Comparison of ENCODE assay signal across 23 mouse cellular contexts in genomic region chrX:101943743-101944142, GRCm38 (mm10).
A peak's percentile ranks its signal among the peaks of the same experiment; 100 is the strongest.
DNase-seq lines count a peak whose midpoint lies in the region; ATAC-seq and TF ChIP-seq lines count a peak whose summit lies in the region.
"Had no signal": no experiment of that assay in that cellular context is flagged by ENCODE, and none has a peak within 500 bp of the region (broad histone marks: within the 10 kb centered on the region; RNA-seq: fewer than 3 reads in every experiment).

No protein-coding gene starts in this region.

- no peak for TF ChIP-seq EP300 in heart, adult 2 months (IDR thresholded peaks at IDR 0.05; ENCODE audit: insufficient read depth, low read depth, low read length)

- TF ChIP-seq POLR2A in heart, adult 2 months (IDR thresholded peaks at IDR 0.05; ENCODE audit: insufficient read depth, low read depth, low read length): no peak

- no peak overlapping the region for H3K4me2 ChIP-seq in embryonic facial prominence, embryonic 12.5 days (replicated peaks)
- H3K4me2 ChIP-seq in heart, embryonic 15.5 days: no peak overlapping the region
- H3K4me2 ChIP-seq: forebrain, embryonic 15.5 days; hindbrain, embryonic 12.5 days; limb, embryonic 15.5 days; lung, embryonic 14.5 days; midbrain, embryonic 12.5 days had no signal

- peaks cover 20% of the 10 kb centered on the region; the same call in 1 of the 2 replicates for H3K4me1 ChIP-seq in embryonic facial prominence, embryonic 12.5 days
- H3K4me1 ChIP-seq in embryonic facial prominence, embryonic 10.5 days: peaks cover 51% of the 10 kb centered on the region
- peaks cover 21% of the 10 kb centered on the region for H3K4me1 ChIP-seq in heart, embryonic 15.5 days (replicated peaks)
- peaks cover 2% of the 10 kb centered on the region for H3K4me1 ChIP-seq in heart, adult 2 months (ENCODE audit: control insufficient read depth, insufficient read depth, low read length)
- peaks cover 52% of the 10 kb centered on the region for H3K4me1 ChIP-seq in limb, embryonic 10.5 days
- H3K4me1 ChIP-seq: forebrain, embryonic 15.5 days; hindbrain, embryonic 12.5 days; midbrain, embryonic 12.5 days had no signal

- 53% methylated on average over 2 of the region's 2 CpGs for WGBS in embryonic facial prominence, embryonic 12.5 days
- 77% methylated on average over 2 of the region's 2 CpGs for WGBS in embryonic facial prominence, embryonic 10.5 days
- 54% methylated on average over 2 of the region's 2 CpGs for WGBS in heart, embryonic 15.5 days
- WGBS in heart, adult 2 months: 51% methylated on average over 2 of the region's 2 CpGs
- 86% methylated on average over 2 of the region's 2 CpGs for WGBS in limb, embryonic 10.5 days

- H3K4me3 ChIP-seq in embryonic facial prominence, embryonic 12.5 days: no peak overlapping the region
- H3K4me3 ChIP-seq in embryonic facial prominence, embryonic 10.5 days: no peak overlapping the region
- H3K4me3 ChIP-seq in heart, embryonic 15.5 days: no peak overlapping the region
- no peak overlapping the region for H3K4me3 ChIP-seq in heart, adult 2 months
- H3K4me3 ChIP-seq in limb, embryonic 10.5 days: no peak overlapping the region
- H3K4me3 ChIP-seq: forebrain, embryonic 15.5 days; hindbrain, embryonic 12.5 days; limb, embryonic 15.5 days; midbrain, embryonic 12.5 days had no signal

- no peak for DNase-seq in embryonic facial prominence, embryonic 10.5 days (ENCODE audit: low spot score)
- DNase-seq in heart, adult 2 months: no peak
- peak; percentile 70 for DNase-seq in Muller cell, postnatal 12 days (ENCODE audit: inconsistent ontology term)
- DNase-seq in limb, embryonic 10.5 days (ENCODE audit: low spot score): no peak
- DNase-seq in frontal cortex, adult 2 months (ENCODE audit: extremely low spot score in 1 of 2, low spot score in 1 of 2): no peak
- DNase-seq: adrenal gland, adult 2 months; cerebellum, adult 18-20 months; cerebellum, postnatal 14 days; gastrocnemius, postnatal 14 days; heart, adult 18-20 months; kidney, adult 11 months; lung, embryonic 14.5 days; thymus, adult 2 months; thymus, postnatal 4 days had no signal

- no peaks in the 10 kb centered on the region for H3K36me3 ChIP-seq in embryonic facial prominence, embryonic 12.5 days
- H3K36me3 ChIP-seq in embryonic facial prominence, embryonic 10.5 days (replicated peaks): no peaks in the 10 kb centered on the region
- H3K36me3 ChIP-seq in heart, embryonic 15.5 days: no peaks in the 10 kb centered on the region
- no peaks in the 10 kb centered on the region for H3K36me3 ChIP-seq in heart, adult 2 months (ENCODE audit: control insufficient read depth, insufficient read depth, low read length)
- no peaks in the 10 kb centered on the region for H3K36me3 ChIP-seq in limb, embryonic 10.5 days
- H3K36me3 ChIP-seq: forebrain, embryonic 15.5 days; hindbrain, embryonic 12.5 days; limb, embryonic 15.5 days; midbrain, embryonic 12.5 days had no signal

- H3K9me3 ChIP-seq in embryonic facial prominence, embryonic 12.5 days: no peaks in the 10 kb centered on the region
- H3K9me3 ChIP-seq in embryonic facial prominence, embryonic 10.5 days: no peaks in the 10 kb centered on the region
- H3K9me3 ChIP-seq in heart, embryonic 15.5 days (replicated peaks): no peaks in the 10 kb centered on the region
- H3K9me3 ChIP-seq in limb, embryonic 10.5 days (replicated peaks): no peaks in the 10 kb centered on the region
- H3K9me3 ChIP-seq: forebrain, embryonic 15.5 days; hindbrain, embryonic 12.5 days; limb, embryonic 15.5 days; midbrain, embryonic 12.5 days had no signal

- H3K27me3 ChIP-seq in embryonic facial prominence, embryonic 12.5 days: peaks cover 10% of the 10 kb centered on the region
- H3K27me3 ChIP-seq in embryonic facial prominence, embryonic 10.5 days (replicated peaks; ENCODE audit: low read depth, poor library complexity, severe bottlenecking): peaks cover 97% of the 10 kb centered on the region
- H3K27me3 ChIP-seq in heart, embryonic 15.5 days: 0 out of 2 replicates have a peak, but pooled peaks cover 3% of the 10 kb centered on the region
- H3K27me3 ChIP-seq in heart, adult 2 months (ENCODE audit: control insufficient read depth, insufficient read depth, low read length): no peaks in the 10 kb centered on the region
- H3K27me3 ChIP-seq in limb, embryonic 10.5 days (ENCODE audit: low read depth, poor library complexity, severe bottlenecking): peaks cover 99% of the 10 kb centered on the region
- H3K27me3 ChIP-seq: forebrain, embryonic 15.5 days had no signal

- TF ChIP-seq CTCF in heart, adult 2 months (IDR thresholded peaks at IDR 0.05): no peak

- H3K27ac ChIP-seq in embryonic facial prominence, embryonic 12.5 days: 0 out of 2 replicates have a peak overlapping the region, but pooled peaks have one; percentile 60
- no peak overlapping the region for H3K27ac ChIP-seq in embryonic facial prominence, embryonic 10.5 days (replicated peaks)
- H3K27ac ChIP-seq in heart, embryonic 15.5 days: peak overlapping the region; percentile 77
- H3K27ac ChIP-seq in heart, adult 2 months: no peak overlapping the region
- H3K27ac ChIP-seq in limb, embryonic 10.5 days: peak overlapping the region; percentile 73
- H3K27ac ChIP-seq: forebrain, embryonic 15.5 days; hindbrain, embryonic 12.5 days; kidney, postnatal 0 days; liver, embryonic 14.5 days; midbrain, embryonic 12.5 days had no signal

- ATAC-seq in embryonic facial prominence, embryonic 12.5 days (ENCODE audit: insufficient number of reproducible peaks, insufficient read depth, low FRiP score, low TSS enrichment): no peak
- ATAC-seq in heart, embryonic 15.5 days (replicated peaks; ENCODE audit: insufficient number of reproducible peaks, insufficient read depth, low FRiP score, low read depth): no peak
- no peak for ATAC-seq in monocyte, adult 5-6 weeks (replicated peaks; ENCODE audit: insufficient number of reproducible peaks, low FRiP score, low TSS enrichment, poor library complexity, severe bottlenecking)
- ATAC-seq: forebrain, embryonic 15.5 days had no signal

- H3K79me2 ChIP-seq in heart, adult 2 months (replicated peaks; ENCODE audit: control insufficient read depth, insufficient read depth, low read length): no peaks in the 10 kb centered on the region

- no peak overlapping the region for H3K9ac ChIP-seq in embryonic facial prominence, embryonic 12.5 days
- H3K9ac ChIP-seq in heart, embryonic 15.5 days: no peak overlapping the region
- H3K9ac ChIP-seq in heart, adult 2 months (ENCODE audit: low read depth, low read length): no peak overlapping the region
- H3K9ac ChIP-seq: forebrain, embryonic 15.5 days; hindbrain, embryonic 12.5 days; limb, embryonic 15.5 days; liver, embryonic 14.5 days; lung, embryonic 14.5 days; midbrain, embryonic 12.5 days had no signal

- intact Hi-C loops in heart, adult 2 months (cut with DNase I): loop anchor here (2.0 to 5.0 kb wide), 2 partner anchors 137 to 151 kb away; partner anchors contain the start of genes 8030474K03Rik and Gm4779

Comparison
In these comparisons a context has a peak if more than half of its experiments do, and no peak if none do; other contexts are left out.
1. H3K27ac ChIP-seq: peak in embryonic facial prominence, embryonic 12.5 days (single experiment), heart, embryonic 15.5 days (single experiment) and limb, embryonic 10.5 days (single experiment); none in embryonic facial prominence, embryonic 10.5 days (single experiment) and heart, adult 2 months (single experiment).